Mouse (Mus musculus) liver, embryonic 12.5 days (tissue): ENCODE data around the gene Eml2. TPM values are rescaled to one million over a fixed set of nuclear protein-coding genes. Genes with fewer than 3 reads are reported as not detected.

ENCODE experiments used
- microRNA counts: library from miRNA; unstranded; fragments of <30 nt; microRNA quantifications from one replicate; lab custom pipeline; 2017
- microRNA-seq: library from miRNA; unstranded; fragments of <30 nt; microRNA quantifications from one replicate; pipeline ENCODE4, GENCODE M21; 2017
- polyA plus RNA-seq: library from polyadenylated mRNA; unstranded; fragments of >200 nt; fragmentation: Nextera tagmentation; extraction: Ambion mirVana; gene quantifications from 2 replicates; pipeline ENCODE4 v1.2.1, GENCODE M21; 2016

Gene Eml2
- polyA plus RNA-seq, 1 experiment from 2014 or later, result 5.1 TPM

MicroRNAs encoded within 50 kb of the gene (microRNA counts, 519-probe panel; counts per million panel counts)
- 582 counts per million, percentile 70 among the panel's probes with 10 or more counts for microRNA mmu-miR-330 (lab: Ali Mortazavi, UCI)

Small RNAs within 50 kb of the gene (microRNA-seq; reads per million reads assigned to microRNA genes)
- 222 reads per million, percentile 57 among the genes with 10 or more reads in this experiment for gene Mir330

Other genes starting within 250 kb of the Eml2 start
- not detected in 2 replicates for gene Nanos2, start 189.0 kb upstream of the Eml2 start, polyA plus RNA-seq
- 1.3 and 1.7 TPM in 2 replicates for gene Mypop, start 185.2 kb upstream of the Eml2 start, polyA plus RNA-seq
- gene Irf2bp1, start 172.4 kb upstream of the Eml2 start, polyA plus RNA-seq, result 20.1 and 22.3 TPM in 2 replicates
- gene Foxa3, start 152.9 kb upstream of the Eml2 start, polyA plus RNA-seq, result 25.3 and 26.6 TPM in 2 replicates
- 30.3 and 33.3 TPM in 2 replicates for gene Sympk, start 152.0 kb upstream of the Eml2 start, polyA plus RNA-seq
- gene Rsph6a, start 121.7 kb upstream of the Eml2 start, polyA plus RNA-seq, result not detected in 2 replicates
- 7.4 and 7.9 TPM in 2 replicates for gene Dmwd, start 100.2 kb upstream of the Eml2 start, polyA plus RNA-seq
- gene Dmpk, start 92.6 kb upstream of the Eml2 start, polyA plus RNA-seq, result 8.5 and 9.8 TPM in 2 replicates
- 1.8 TPM in 2 replicates for gene Six5, start 81.8 kb upstream of the Eml2 start, polyA plus RNA-seq
- 0.55 and 0.66 TPM in 2 replicates for gene Gm4969, start 58.1 kb upstream of the Eml2 start, polyA plus RNA-seq
- 8.1 and 10.1 TPM in 2 replicates for gene Fbxo46, start 56.6 kb upstream of the Eml2 start, polyA plus RNA-seq
- 4.9 and 5.5 TPM in 2 replicates for gene Qpctl, start 27.1 kb upstream of the Eml2 start, polyA plus RNA-seq
- gene Snrpd2, start 26.7 kb upstream of the Eml2 start, polyA plus RNA-seq, result 97.8 and 98.3 TPM in 2 replicates
- 0.18 and 0.41 TPM in 2 replicates for gene Gipr, start 10.3 kb upstream of the Eml2 start, polyA plus RNA-seq
- gene Gpr4, start 36.1 kb downstream of the Eml2 start, polyA plus RNA-seq, result 0.51 and 0.62 TPM in 2 replicates
- 22.1 and 23.3 TPM in 2 replicates for gene Opa3, start 51.9 kb downstream of the Eml2 start, polyA plus RNA-seq
- gene Vasp, start 95.4 kb downstream of the Eml2 start, polyA plus RNA-seq, result 61.1 and 61.5 TPM in 2 replicates
- not detected in 2 replicates for gene Ppm1n, start 103.6 kb downstream of the Eml2 start, polyA plus RNA-seq
- gene Rtn2, start 106.2 kb downstream of the Eml2 start, polyA plus RNA-seq, result 5.1 and 5.6 TPM in 2 replicates
- gene Fosb, start 133.6 kb downstream of the Eml2 start, polyA plus RNA-seq, result 0.04 and 0.05 TPM in 2 replicates
- 25.8 and 31.5 TPM in 2 replicates for gene Ercc1, start 168.4 kb downstream of the Eml2 start, polyA plus RNA-seq
- 19.5 and 19.9 TPM in 2 replicates for gene Cd3eap, start 183.1 kb downstream of the Eml2 start, polyA plus RNA-seq
- 1.7 and 1.9 TPM in 2 replicates for gene Ppp1r13l, start 183.3 kb downstream of the Eml2 start, polyA plus RNA-seq
- gene Ercc2, start 205.6 kb downstream of the Eml2 start, polyA plus RNA-seq, result 9.9 and 10.9 TPM in 2 replicates
- 0.58 and 1.2 TPM in 2 replicates for gene Klc3, start 227.7 kb downstream of the Eml2 start, polyA plus RNA-seq
- gene Ckm, start 228.4 kb downstream of the Eml2 start, polyA plus RNA-seq, result 0.15 and 0.20 TPM in 2 replicates